Mouse (Mus musculus): Measurements from ENCODE around the gene Tapbpl.

- no peak for TF ChIP-seq CTCF (IDR thresholded peaks at IDR 0.05; ENCODE audit: insufficient read depth, low read length)
- no peak for TF ChIP-seq POLR2A (IDR thresholded peaks at IDR 0.05; ENCODE audit: borderline replicate concordance, extremely low read depth, low read depth, low read length)
Measured at GRCm38 (mm10) chr6:125179601-125180000, 52.1 kb downstream of the Tapbpl start.

All from lung, adult 2 months (tissue).